Mouse (Mus musculus): Measurements from ENCODE around the gene Rab42.

DNA sequence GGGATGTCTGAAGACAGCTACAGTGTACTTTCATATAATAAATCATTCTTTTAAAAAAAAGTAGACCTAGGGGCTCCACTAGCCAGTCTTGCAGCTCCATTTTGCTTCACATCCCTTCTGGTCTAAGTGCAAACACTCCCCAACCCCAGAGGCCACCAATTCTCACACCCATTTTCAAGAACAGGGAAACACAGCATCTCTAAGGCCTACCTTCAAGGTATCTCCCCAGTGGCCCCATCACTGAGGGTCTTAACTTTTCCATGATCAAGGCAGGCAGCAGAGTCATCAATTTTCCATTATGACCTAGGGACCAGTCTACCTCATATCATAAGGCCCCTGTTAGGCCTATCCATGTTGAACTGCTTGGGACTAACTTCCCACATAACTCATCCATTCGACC lies 48.2 kb upstream of the Rab42 start:
- TF ChIP-seq TCF12 (IDR thresholded peaks at IDR 0.05; ENCODE audit: insufficient read depth, poor library complexity, severe bottlenecking) (no peak), POLR2A (IDR thresholded peaks at IDR 0.05; ENCODE audit: insufficient read length, low read depth) (no peak), E2F4 (IDR thresholded peaks at IDR 0.05; ENCODE audit: insufficient read depth) (no peak), POLR2AphosphoS2 (IDR thresholded peaks at IDR 0.05; ENCODE audit: insufficient read length, low read depth) (no peak), MAX (IDR thresholded peaks at IDR 0.05; ENCODE audit: low read depth) (no peak), REST (IDR thresholded peaks at IDR 0.05; ENCODE audit: insufficient read depth, insufficient read length) (no peak)
